Comparison of ENCODE assay signal across 27 mouse cellular contexts in the genomic region with DNA sequence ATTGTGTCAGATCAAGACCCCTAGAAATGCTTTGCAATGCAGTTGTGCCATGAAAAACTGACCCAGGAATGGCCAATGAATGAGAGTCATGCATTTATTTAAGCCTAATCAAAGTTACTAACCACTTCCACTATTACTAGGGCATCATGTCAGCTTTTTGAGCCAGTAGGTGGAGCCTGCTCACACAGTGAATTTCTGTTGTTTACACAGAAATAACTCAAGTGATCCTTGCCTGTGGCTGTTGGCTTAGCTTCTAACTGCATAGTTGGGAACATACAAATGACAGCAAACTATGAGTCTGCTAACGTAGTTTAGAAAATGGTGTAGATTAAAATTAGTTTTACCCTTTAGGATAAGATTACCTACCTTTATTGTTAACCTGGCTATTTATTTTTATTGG. TPM values are rescaled to one million over a fixed set of nuclear protein-coding genes. Genes with fewer than 3 reads are reported as not detected.
DNase-seq lines count a peak whose midpoint lies in the region; ATAC-seq and TF ChIP-seq lines count a peak whose summit lies in the region.
"Had no signal": no experiment of that assay in that cellular context is flagged by ENCODE, and none has a peak within 500 bp of the region (broad histone marks: within the 10 kb centered on the region; RNA-seq: fewer than 3 reads in every experiment).

No protein-coding gene starts in this region.

- H3K27ac ChIP-seq in embryonic facial prominence, embryonic 14.5 days (replicated peaks; ENCODE audit: low read depth, low read length): no peak overlapping the region
- no peak overlapping the region for H3K27ac ChIP-seq in embryonic facial prominence, embryonic 10.5 days (replicated peaks)
- no peak overlapping the region for H3K27ac ChIP-seq in kidney, postnatal 0 days
- no peak overlapping the region for H3K27ac ChIP-seq in kidney, embryonic 14.5 days (ENCODE audit: low read depth, low read length)
- H3K27ac ChIP-seq in midbrain, embryonic 14.5 days (replicated peaks; ENCODE audit: low read depth, low read length): no peak overlapping the region
- H3K27ac ChIP-seq in midbrain, embryonic 16.5 days (ENCODE audit: low read length): no peak overlapping the region
- no peak overlapping the region for H3K27ac ChIP-seq in neural tube, embryonic 15.5 days (replicated peaks)
- H3K27ac ChIP-seq: embryonic facial prominence, embryonic 15.5 days; forebrain, embryonic 15.5 days; heart, embryonic 10.5 days; hindbrain, embryonic 15.5 days; intestine, embryonic 15.5 days; limb, embryonic 12.5 days; liver, embryonic 13.5 days; macrophage; neural tube, embryonic 12.5 days had no signal

- H3K27me3 ChIP-seq in embryonic facial prominence, embryonic 14.5 days (replicated peaks; ENCODE audit: control insufficient read depth, insufficient read depth, low read length): no peaks in the 10 kb centered on the region
- no peaks in the 10 kb centered on the region for H3K27me3 ChIP-seq in embryonic facial prominence, embryonic 10.5 days (replicated peaks; ENCODE audit: low read depth, poor library complexity, severe bottlenecking)
- H3K27me3 ChIP-seq in kidney, postnatal 0 days (ENCODE audit: insufficient read depth, low read length): no peaks in the 10 kb centered on the region
- no peaks in the 10 kb centered on the region for H3K27me3 ChIP-seq in kidney, embryonic 14.5 days (ENCODE audit: control insufficient read depth, insufficient read depth, low read length)
- no peaks in the 10 kb centered on the region for H3K27me3 ChIP-seq in midbrain, embryonic 14.5 days (ENCODE audit: control insufficient read depth, insufficient read depth, low read length)
- H3K27me3 ChIP-seq in midbrain, embryonic 16.5 days (ENCODE audit: control insufficient read depth, insufficient read depth, low read depth, low read length): no peaks in the 10 kb centered on the region
- H3K27me3 ChIP-seq in neural tube, embryonic 15.5 days (replicated peaks): no peaks in the 10 kb centered on the region
- H3K27me3 ChIP-seq: embryonic facial prominence, embryonic 15.5 days; forebrain, embryonic 15.5 days; hindbrain, embryonic 15.5 days; intestine, embryonic 15.5 days; limb, embryonic 12.5 days; liver, embryonic 13.5 days; neural tube, embryonic 12.5 days had no signal

- 58% methylated on average over 1 of the region's 1 CpGs for WGBS in embryonic facial prominence, embryonic 14.5 days
- 75% methylated on average over 1 of the region's 1 CpGs for WGBS in embryonic facial prominence, embryonic 10.5 days
- WGBS in kidney, postnatal 0 days: 27% methylated on average over 1 of the region's 1 CpGs
- WGBS in kidney, embryonic 14.5 days: 57% methylated on average over 1 of the region's 1 CpGs
- 87% methylated on average over 1 of the region's 1 CpGs for WGBS in midbrain, embryonic 14.5 days
- WGBS in midbrain, embryonic 16.5 days: 84% methylated on average over 1 of the region's 1 CpGs
- WGBS in neural tube, embryonic 15.5 days: 77% methylated on average over 1 of the region's 1 CpGs

- TF ChIP-seq CTCF in kidney, postnatal 0 days (IDR thresholded peaks at IDR 0.05; ENCODE audit: low read depth): peak; percentile 50

- no peak overlapping the region for H3K4me2 ChIP-seq in embryonic facial prominence, embryonic 14.5 days (ENCODE audit: low read depth, low read length)
- no peak overlapping the region for H3K4me2 ChIP-seq in kidney, postnatal 0 days (ENCODE audit: low read length)
- H3K4me2 ChIP-seq in kidney, embryonic 14.5 days (replicated peaks; ENCODE audit: low read depth, low read length): no peak overlapping the region
- H3K4me2 ChIP-seq in midbrain, embryonic 14.5 days (ENCODE audit: low read length): no peak overlapping the region
- H3K4me2 ChIP-seq in midbrain, embryonic 16.5 days (ENCODE audit: low read length): no peak overlapping the region
- H3K4me2 ChIP-seq in neural tube, embryonic 15.5 days: no peak overlapping the region
- H3K4me2 ChIP-seq: embryonic facial prominence, embryonic 15.5 days; forebrain, embryonic 15.5 days; hindbrain, embryonic 15.5 days; intestine, embryonic 15.5 days; limb, embryonic 12.5 days; liver, embryonic 13.5 days; midbrain, embryonic 11.5 days; neural tube, embryonic 12.5 days had no signal

- H3K4me3 ChIP-seq in embryonic facial prominence, embryonic 14.5 days (ENCODE audit: low read depth, low read length): no peak overlapping the region
- no peak overlapping the region for H3K4me3 ChIP-seq in embryonic facial prominence, embryonic 10.5 days
- no peak overlapping the region for H3K4me3 ChIP-seq in kidney, postnatal 0 days (replicated peaks; ENCODE audit: low read depth, low read length)
- no peak overlapping the region for H3K4me3 ChIP-seq in kidney, embryonic 14.5 days (ENCODE audit: low read length)
- H3K4me3 ChIP-seq in midbrain, embryonic 14.5 days (replicated peaks; ENCODE audit: low read depth, low read length): no peak overlapping the region
- no peak overlapping the region for H3K4me3 ChIP-seq in midbrain, embryonic 16.5 days (ENCODE audit: low read depth, low read length)
- no peak overlapping the region for H3K4me3 ChIP-seq in neural tube, embryonic 15.5 days (replicated peaks)
- H3K4me3 ChIP-seq: embryonic facial prominence, embryonic 15.5 days; forebrain, embryonic 15.5 days; heart, embryonic 10.5 days; hindbrain, embryonic 15.5 days; intestine, embryonic 15.5 days; limb, embryonic 12.5 days; liver, embryonic 13.5 days; neural tube, embryonic 12.5 days had no signal

- H3K9me3 ChIP-seq in embryonic facial prominence, embryonic 14.5 days (ENCODE audit: control insufficient read depth, low read length): no peaks in the 10 kb centered on the region
- H3K9me3 ChIP-seq in embryonic facial prominence, embryonic 10.5 days: no peaks in the 10 kb centered on the region
- H3K9me3 ChIP-seq in kidney, postnatal 0 days (replicated peaks; ENCODE audit: low read length): no peaks in the 10 kb centered on the region
- H3K9me3 ChIP-seq in kidney, embryonic 14.5 days (ENCODE audit: control insufficient read depth, low read length): no peaks in the 10 kb centered on the region
- H3K9me3 ChIP-seq in midbrain, embryonic 14.5 days (ENCODE audit: control insufficient read depth, low read length): no peaks in the 10 kb centered on the region
- no peaks in the 10 kb centered on the region for H3K9me3 ChIP-seq in midbrain, embryonic 16.5 days (replicated peaks; ENCODE audit: control insufficient read depth, low read length, poor library complexity, severe bottlenecking)
- H3K9me3 ChIP-seq in neural tube, embryonic 15.5 days (replicated peaks): no peaks in the 10 kb centered on the region
- H3K9me3 ChIP-seq: embryonic facial prominence, embryonic 15.5 days; forebrain, embryonic 15.5 days; heart, embryonic 10.5 days; hindbrain, embryonic 15.5 days; intestine, embryonic 15.5 days; limb, embryonic 12.5 days; liver, embryonic 13.5 days; neural tube, embryonic 12.5 days had no signal

- no peak for ATAC-seq in embryonic facial prominence, embryonic 14.5 days (ENCODE audit: low read depth)
- ATAC-seq in kidney, postnatal 0 days (replicated peaks; ENCODE audit: low FRiP score, low read depth): no peak
- ATAC-seq in kidney, embryonic 14.5 days (ENCODE audit: low FRiP score, low TSS enrichment): no peak
- ATAC-seq in midbrain, embryonic 14.5 days (ENCODE audit: low FRiP score, low TSS enrichment): no peak
- ATAC-seq in midbrain, embryonic 16.5 days: no peak
- ATAC-seq in neural tube, embryonic 15.5 days (ENCODE audit: low FRiP score): no peak
- ATAC-seq: forebrain, embryonic 15.5 days; intestine, embryonic 15.5 days had no signal

- peak; percentile 32 for DNase-seq in embryonic facial prominence, embryonic 14.5 days (ENCODE audit: low spot score)
- DNase-seq in embryonic facial prominence, embryonic 10.5 days (ENCODE audit: low spot score): no peak
- DNase-seq in kidney, postnatal 0 days (ENCODE audit: low spot score): peak; percentile 58
- DNase-seq in midbrain, embryonic 14.5 days: peak; percentile 15
- DNase-seq: adrenal gland, postnatal 25 days; cerebellum, adult 8-10 months; cerebellum, postnatal 36 days; embryo, embryonic 11 days; gastrocnemius, postnatal 10 days; heart, postnatal 4 days; kidney, postnatal 36 days; liver, embryonic 13.5 days; retina, postnatal 1 day; right cerebral cortex, postnatal 25 days; thymus, postnatal 25 days had no signal

- no peaks in the 10 kb centered on the region for H3K36me3 ChIP-seq in embryonic facial prominence, embryonic 14.5 days (ENCODE audit: control insufficient read depth, insufficient read depth, low read length)
- H3K36me3 ChIP-seq in embryonic facial prominence, embryonic 10.5 days (replicated peaks): no peaks in the 10 kb centered on the region
- H3K36me3 ChIP-seq in kidney, postnatal 0 days (ENCODE audit: insufficient read depth, low read length): no peaks in the 10 kb centered on the region
- no peaks in the 10 kb centered on the region for H3K36me3 ChIP-seq in kidney, embryonic 14.5 days (ENCODE audit: control insufficient read depth, insufficient read depth, low read length)
- H3K36me3 ChIP-seq in midbrain, embryonic 14.5 days (ENCODE audit: control insufficient read depth, insufficient read depth, low read length): no peaks in the 10 kb centered on the region
- H3K36me3 ChIP-seq in midbrain, embryonic 16.5 days (ENCODE audit: control insufficient read depth, insufficient read depth, low read length): no peaks in the 10 kb centered on the region
- no peaks in the 10 kb centered on the region for H3K36me3 ChIP-seq in neural tube, embryonic 15.5 days
- H3K36me3 ChIP-seq: embryonic facial prominence, embryonic 15.5 days; forebrain, embryonic 15.5 days; heart, embryonic 10.5 days; hindbrain, embryonic 15.5 days; intestine, embryonic 15.5 days; limb, embryonic 12.5 days; liver, embryonic 13.5 days; neural tube, embryonic 12.5 days had no signal

- H3K4me1 ChIP-seq in embryonic facial prominence, embryonic 14.5 days (ENCODE audit: control insufficient read depth, insufficient read depth, low read length): no peaks in the 10 kb centered on the region
- peaks cover 5% of the 10 kb centered on the region; the same call in 1 of the 2 replicates for H3K4me1 ChIP-seq in embryonic facial prominence, embryonic 10.5 days
- H3K4me1 ChIP-seq in kidney, postnatal 0 days (replicated peaks; ENCODE audit: insufficient read depth, low read length): no peaks in the 10 kb centered on the region
- H3K4me1 ChIP-seq in kidney, embryonic 14.5 days (ENCODE audit: control insufficient read depth, insufficient read depth, low read length): no peaks in the 10 kb centered on the region
- no peaks in the 10 kb centered on the region for H3K4me1 ChIP-seq in midbrain, embryonic 14.5 days (ENCODE audit: control insufficient read depth, insufficient read depth, low read length)
- no peaks in the 10 kb centered on the region for H3K4me1 ChIP-seq in midbrain, embryonic 16.5 days (ENCODE audit: control insufficient read depth, insufficient read depth, low read length)
- H3K4me1 ChIP-seq in neural tube, embryonic 15.5 days: no peaks in the 10 kb centered on the region
- H3K4me1 ChIP-seq: embryonic facial prominence, embryonic 15.5 days; forebrain, embryonic 15.5 days; heart, embryonic 10.5 days; hindbrain, embryonic 15.5 days; intestine, embryonic 15.5 days; limb, embryonic 12.5 days; liver, embryonic 13.5 days; neural tube, embryonic 12.5 days had no signal

- no peak overlapping the region for H3K9ac ChIP-seq in embryonic facial prominence, embryonic 14.5 days (ENCODE audit: low read depth, low read length)
- no peak overlapping the region for H3K9ac ChIP-seq in kidney, postnatal 0 days (ENCODE audit: low read depth, low read length)
- H3K9ac ChIP-seq in kidney, embryonic 14.5 days (ENCODE audit: low read depth, low read length): no peak overlapping the region
- H3K9ac ChIP-seq in midbrain, embryonic 14.5 days (replicated peaks; ENCODE audit: low read length): no peak overlapping the region
- H3K9ac ChIP-seq in midbrain, embryonic 16.5 days (ENCODE audit: low read depth, low read length): no peak overlapping the region
- H3K9ac ChIP-seq in neural tube, embryonic 15.5 days (replicated peaks): no peak overlapping the region
- H3K9ac ChIP-seq: embryonic facial prominence, embryonic 15.5 days; forebrain, embryonic 15.5 days; hindbrain, embryonic 15.5 days; intestine, embryonic 15.5 days; limb, embryonic 12.5 days; liver, embryonic 13.5 days; neural tube, embryonic 12.5 days had no signal

RNA-seq across cellular contexts. Expression of a gene that starts 52.6 kb away (rescaled TPM):
- not detected in 2 replicates for polyA plus RNA-seq in embryonic facial prominence, embryonic 14.5 days (2014; fragmentation: Nextera tagmentation; extraction: Ambion mirVana)
- not detected in 2 replicates for polyA plus RNA-seq in embryonic facial prominence, embryonic 10.5 days (2016; fragmentation: Nextera tagmentation; extraction: Ambion mirVana)
- 2.2 and 2.6 TPM in 2 replicates for polyA plus RNA-seq in kidney, postnatal 0 days (2015; fragmentation: Nextera tagmentation; extraction: Ambion mirVana)
- 4.8 and 5.1 TPM in 2 replicates for polyA plus RNA-seq in kidney, embryonic 14.5 days (2014; fragmentation: Nextera tagmentation; extraction: Ambion mirVana)
- polyA plus RNA-seq in midbrain, embryonic 14.5 days (2014; fragmentation: Nextera tagmentation; extraction: Ambion mirVana): not detected in 2 replicates
- polyA plus RNA-seq in midbrain, embryonic 16.5 days (2015; fragmentation: Nextera tagmentation; extraction: Ambion mirVana): 0.34 TPM in 1 of 2 replicates, not detected in the other
- polyA plus RNA-seq in neural tube, embryonic 15.5 days (2015; fragmentation: Nextera tagmentation; extraction: Ambion mirVana): 0.97 TPM in 1 of 2 replicates, not detected in the other
- polyA plus RNA-seq: embryonic facial prominence, embryonic 15.5 days; forebrain, embryonic 15.5 days; limb, embryonic 12.5 days; macrophage; midbrain, embryonic 11.5 days; neural tube, embryonic 12.5 days had no signal
